Mouse (Mus musculus) testis, adult 2 months (tissue): Measurements from ENCODE around the gene Zmym5.

Experiments
- CTCF ChIP-seq: fragments of 200-500 bp; IDR thresholded peaks from 2 replicates; pipeline ENCODE4 v1.5.1; 2012; ENCODE audit warnings: low read depth, mild to moderate bottlenecking, inconsistent platforms, low read length, moderate library complexity; ENCODE audit not compliant: control insufficient read depth, insufficient read depth, insufficient replicate concordance
- POLR2A ChIP-seq: fragments of 200-500 bp; IDR thresholded peaks from 2 replicates; pipeline ENCODE4 v1.6.1; 2012; ENCODE audit warnings: low read depth, mild to moderate bottlenecking, inconsistent platforms, low read length, moderate library complexity; ENCODE audit not compliant: control insufficient read depth

DNA sequence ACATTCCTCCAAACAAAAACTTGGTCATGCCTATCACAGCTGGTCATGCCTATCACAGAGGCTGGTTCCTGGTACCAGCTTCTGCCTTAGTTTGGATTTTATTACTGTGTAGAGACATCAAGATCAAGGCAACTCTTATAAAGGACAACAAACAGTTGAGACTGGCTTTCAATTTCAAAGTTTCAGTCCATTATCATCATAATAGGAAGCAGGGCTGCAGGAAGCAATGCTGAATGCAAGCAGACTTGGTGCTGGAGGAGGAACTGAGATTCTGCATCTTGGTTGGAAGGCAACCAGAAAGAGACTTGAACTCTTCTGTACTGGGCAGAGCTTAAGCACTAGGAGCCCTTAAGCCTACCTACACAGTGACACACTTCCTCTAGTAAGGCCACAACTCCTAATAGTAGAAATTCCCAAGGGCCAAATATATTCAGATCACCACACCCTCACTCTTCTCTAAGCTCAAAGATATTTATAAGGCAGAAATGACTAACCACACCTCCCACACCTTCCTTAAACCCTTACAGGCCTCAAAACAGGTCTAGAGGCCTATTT lies 19.1 kb upstream of the Zmym5 start:
- no peak for TF ChIP-seq CTCF
- TF ChIP-seq POLR2A: no peak
